Mouse (Mus musculus) brown adipose tissue, adult 24 weeks (tissue): ENCODE results near the gene Stim1. TPM values are rescaled to one million over a fixed set of nuclear protein-coding genes. Genes with fewer than 3 reads are reported as not detected.
A peak's percentile ranks its signal among the peaks of the same experiment; 100 is the strongest.

ENCODE experiments used
- H3K27ac ChIP-seq: fragments of 200-500 bp; replicated peaks from 2 replicates; pipeline ENCODE4 v1.5.1; 2012; ENCODE audit warnings: low read depth, mild to moderate bottlenecking, low read length
- H3K4me1 ChIP-seq: fragments of 200-500 bp; 2 replicates; pipeline ENCODE4 v1.6.1; 2012; ENCODE audit warnings: low read length, mixed read lengths; ENCODE audit not compliant: control insufficient read depth, insufficient read depth, insufficient read length
- H3K4me3 ChIP-seq: fragments of 200-500 bp; 2 replicates; pipeline ENCODE4 v1.5.1; 2012; ENCODE audit warnings: low read depth, mild to moderate bottlenecking, low read length, moderate library complexity; ENCODE audit not compliant: insufficient read depth
- polyA plus RNA-seq: library from polyadenylated mRNA; stranded (reverse); fragments of >200 nt; gene quantifications from 2 replicates; pipeline ENCODE4 v1.2.4, GENCODE M21; 2012; ENCODE audit not compliant: missing spikeins, insufficient read depth, insufficient read length

Gene Stim1
- polyA plus RNA-seq: 46.5 and 52.6 TPM in 2 replicates

- Histone ChIP-seq H3K27ac (peak within 1 kb of the TSS; percentile 44), H3K4me1 (peaks cover 19% of the 10 kb centered on the region; the same call in 1 of the 2 replicates), H3K4me3 (peak within 1 kb of the TSS; percentile 76)
These were observed at the start of gene Stim1 for GRCm38 (mm10) chr7:102267601-102268394. Stim1 (plus strand) TSS chr7:102267806.

GRCm38 (mm10) chr7:102221899-102222298 lies 45.7 kb upstream of the Stim1 start:
- peaks cover 8% of the 10 kb centered on the region for H3K4me1 ChIP-seq
- H3K27ac ChIP-seq: 0 out of 2 replicates have a peak overlapping the region, but pooled peaks have one; percentile 48
- no peak overlapping the region for H3K4me3 ChIP-seq

- H3K4me3 ChIP-seq: peak overlapping the region; percentile 100
- peak overlapping the region; percentile 61 for H3K27ac ChIP-seq
- peaks cover 8% of the 10 kb centered on the region for H3K4me1 ChIP-seq
These were observed 45.3 kb upstream of the Stim1 start for GRCm38 (mm10) chr7:102222336-102222735.

- H3K27ac ChIP-seq: peak overlapping the region; percentile 61
- peaks cover 8% of the 10 kb centered on the region for H3K4me1 ChIP-seq
- peak overlapping the region; percentile 100 for H3K4me3 ChIP-seq
These were observed 44.6 kb upstream of the Stim1 start for GRCm38 (mm10) chr7:102222830-102223556.

- H3K4me3 ChIP-seq: no peak overlapping the region
- peaks cover 8% of the 10 kb centered on the region for H3K4me1 ChIP-seq
- H3K27ac ChIP-seq: 0 out of 2 replicates have a peak overlapping the region, but pooled peaks have one; percentile 13
These were observed 43.5 kb upstream of the Stim1 start for GRCm38 (mm10) chr7:102223883-102224738.

GRCm38 (mm10) chr7:102226051-102226450 lies 41.6 kb upstream of the Stim1 start:
- Histone ChIP-seq H3K27ac (0 out of 2 replicates have a peak overlapping the region, but pooled peaks have one; percentile 24), H3K4me3 (no peak overlapping the region), H3K4me1 (peaks cover 16% of the 10 kb centered on the region)

- peaks cover 20% of the 10 kb centered on the region for H3K4me1 ChIP-seq
- no peak overlapping the region for H3K4me3 ChIP-seq
- no peak overlapping the region for H3K27ac ChIP-seq
These were observed 39.4 kb upstream of the Stim1 start for GRCm38 (mm10) chr7:102228049-102228670.

GRCm38 (mm10) chr7:102229814-102230213 lies 37.8 kb upstream of the Stim1 start:
- Histone ChIP-seq H3K27ac (no peak overlapping the region), H3K4me3 (no peak overlapping the region), H3K4me1 (peaks cover 20% of the 10 kb centered on the region)

GRCm38 (mm10) chr7:102233059-102233458 lies 34.5 kb upstream of the Stim1 start:
- no peak overlapping the region for H3K27ac ChIP-seq
- H3K4me3 ChIP-seq: no peak overlapping the region
- peaks cover 12% of the 10 kb centered on the region; the same call in 1 of the 2 replicates for H3K4me1 ChIP-seq

- Histone ChIP-seq H3K4me1 (peaks cover 3% of the 10 kb centered on the region), H3K27ac (no peak overlapping the region), H3K4me3 (no peak overlapping the region)
These were observed 28.8 kb upstream of the Stim1 start for GRCm38 (mm10) chr7:102238686-102239286.

GRCm38 (mm10) chr7:102239591-102239990 lies 28.0 kb upstream of the Stim1 start:
- Histone ChIP-seq H3K4me3 (no peak overlapping the region), H3K27ac (no peak overlapping the region), H3K4me1 (peaks cover 11% of the 10 kb centered on the region)

GRCm38 (mm10) chr7:102242371-102242770 lies 25.2 kb upstream of the Stim1 start:
- no peak overlapping the region for H3K4me3 ChIP-seq
- H3K27ac ChIP-seq: no peak overlapping the region; the same call in 1 of the 2 replicates
- H3K4me1 ChIP-seq: peaks cover 34% of the 10 kb centered on the region

GRCm38 (mm10) chr7:102242917-102243316 lies 24.7 kb upstream of the Stim1 start:
- Histone ChIP-seq H3K4me1 (peaks cover 38% of the 10 kb centered on the region), H3K4me3 (no peak overlapping the region), H3K27ac (no peak overlapping the region)

GRCm38 (mm10) chr7:102243870-102244269 lies 23.7 kb upstream of the Stim1 start:
- Histone ChIP-seq H3K27ac (peak overlapping the region; percentile 48; the same call in 1 of the 2 replicates), H3K4me1 (peaks cover 38% of the 10 kb centered on the region), H3K4me3 (no peak overlapping the region)
